Mouse (Mus musculus): ENCODE data around the gene Slc39a9. TPM values are rescaled to one million over a fixed set of nuclear protein-coding genes. Genes with fewer than 3 reads are reported as not detected.

Gene Slc39a9
- polyA plus RNA-seq, 1 experiment from 2014 or later, result 26.1 TPM

- Histone ChIP-seq H3K9me3 (no peaks in the 10 kb centered on the region), H3K4me3 (replicated peaks) (no peak overlapping the region), H3K4me1 (replicated peaks) (peaks cover 2% of the 10 kb centered on the region; the same call in 1 of the 2 replicates), H3K9ac (replicated peaks) (no peak overlapping the region), H3K27ac (no peak overlapping the region), H3K4me2 (replicated peaks) (no peak overlapping the region), H3K27me3 (peaks cover 20% of the 10 kb centered on the region), H3K36me3 (no peaks in the 10 kb centered on the region)
- WGBS, result 93% methylated on average over 5 of the region's 5 CpGs
- ATAC-seq, result no peak
Observed at GRCm38 (mm10) chr12:80698526-80699143, 55.0 kb downstream of the Slc39a9 start.

GRCm38 (mm10) chr12:80699144-80699531, 55.5 kb downstream of the Slc39a9 start:
- no peak overlapping the region for H3K4me3 ChIP-seq (replicated peaks)
- H3K4me2 ChIP-seq (replicated peaks), result no peak overlapping the region
- no peak overlapping the region for H3K9ac ChIP-seq (replicated peaks)
- H3K27ac ChIP-seq, result no peak overlapping the region
- H3K36me3 ChIP-seq, result no peaks in the 10 kb centered on the region
- H3K9me3 ChIP-seq, result no peaks in the 10 kb centered on the region
- WGBS, result 82% methylated on average over 2 of the region's 2 CpGs
- ATAC-seq, result no peak
- H3K4me1 ChIP-seq (replicated peaks), result 0 out of 2 replicates have a peak, but pooled peaks cover 2% of the 10 kb centered on the region
- H3K27me3 ChIP-seq, result peaks cover 15% of the 10 kb centered on the region

GRCm38 (mm10) chr12:80701332-80701731, 57.6 kb downstream of the Slc39a9 start:
- H3K4me2 ChIP-seq (replicated peaks), result no peak overlapping the region
- ATAC-seq, result no peak
- 82% methylated on average over 7 of the region's 7 CpGs for WGBS
- no peak overlapping the region for H3K27ac ChIP-seq
- no peaks in the 10 kb centered on the region for H3K27me3 ChIP-seq
- no peak overlapping the region for H3K9ac ChIP-seq (replicated peaks)
- H3K4me1 ChIP-seq (replicated peaks), result no peaks in the 10 kb centered on the region
- H3K9me3 ChIP-seq, result no peaks in the 10 kb centered on the region
- H3K4me3 ChIP-seq (replicated peaks), result no peak overlapping the region
- no peaks in the 10 kb centered on the region for H3K36me3 ChIP-seq

DNA sequence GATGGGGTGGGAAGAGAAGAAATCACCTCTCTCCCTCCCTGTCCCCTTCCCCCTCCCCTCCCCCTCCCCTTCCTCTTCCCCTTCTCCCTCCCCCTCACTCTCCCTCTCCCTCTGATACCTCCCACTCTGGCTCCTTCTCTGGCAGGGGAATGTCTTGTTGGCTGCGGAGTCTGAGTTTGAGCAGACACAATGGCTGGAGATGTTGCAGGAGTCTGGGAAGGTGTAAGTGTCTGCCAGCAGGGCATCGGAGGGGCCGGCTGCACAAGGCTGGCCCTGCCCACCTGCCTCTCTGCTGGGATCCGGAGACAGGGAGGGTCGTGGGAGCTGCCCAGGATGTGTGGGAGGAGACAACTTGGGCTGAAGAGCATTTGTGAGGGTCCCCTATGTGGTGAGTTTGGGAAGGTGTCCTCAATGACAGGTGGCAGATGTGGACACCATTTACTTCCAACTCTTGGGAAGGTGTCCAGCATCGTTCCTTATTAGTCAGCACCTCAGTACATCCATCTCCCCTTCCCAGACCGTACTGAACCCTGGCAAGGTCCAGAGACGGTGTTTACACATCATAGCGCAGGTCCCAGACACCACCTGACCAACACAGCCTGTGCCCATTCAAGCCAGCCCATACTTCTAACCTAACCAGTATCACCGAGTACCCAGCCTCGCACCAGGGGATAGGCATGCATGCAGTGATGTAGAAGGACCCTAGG, 62.7 kb downstream of the Slc39a9 start:
- no peaks in the 10 kb centered on the region for H3K4me1 ChIP-seq (replicated peaks)
- no peaks in the 10 kb centered on the region for H3K36me3 ChIP-seq
- H3K27me3 ChIP-seq, result no peaks in the 10 kb centered on the region
- ATAC-seq, result no peak
- H3K4me3 ChIP-seq (replicated peaks), result no peak overlapping the region
- WGBS, result 68% methylated on average over 11 of the region's 11 CpGs
- H3K9ac ChIP-seq (replicated peaks), result no peak overlapping the region
- H3K27ac ChIP-seq, result no peak overlapping the region
- no peak overlapping the region for H3K4me2 ChIP-seq (replicated peaks)
- H3K9me3 ChIP-seq, result no peaks in the 10 kb centered on the region

GRCm38 (mm10) chr12:80706915-80707604, 63.4 kb downstream of the Slc39a9 start:
- H3K27ac ChIP-seq, result no peak overlapping the region
- no peaks in the 10 kb centered on the region for H3K36me3 ChIP-seq
- no peaks in the 10 kb centered on the region for H3K4me1 ChIP-seq (replicated peaks)
- no peaks in the 10 kb centered on the region for H3K9me3 ChIP-seq
- H3K27me3 ChIP-seq, result no peaks in the 10 kb centered on the region
- 67% methylated on average over 6 of the region's 6 CpGs for WGBS
- H3K4me2 ChIP-seq (replicated peaks), result no peak overlapping the region
- ATAC-seq, result no peak
- H3K4me3 ChIP-seq (replicated peaks), result no peak overlapping the region
- no peak overlapping the region for H3K9ac ChIP-seq (replicated peaks)

DNA sequence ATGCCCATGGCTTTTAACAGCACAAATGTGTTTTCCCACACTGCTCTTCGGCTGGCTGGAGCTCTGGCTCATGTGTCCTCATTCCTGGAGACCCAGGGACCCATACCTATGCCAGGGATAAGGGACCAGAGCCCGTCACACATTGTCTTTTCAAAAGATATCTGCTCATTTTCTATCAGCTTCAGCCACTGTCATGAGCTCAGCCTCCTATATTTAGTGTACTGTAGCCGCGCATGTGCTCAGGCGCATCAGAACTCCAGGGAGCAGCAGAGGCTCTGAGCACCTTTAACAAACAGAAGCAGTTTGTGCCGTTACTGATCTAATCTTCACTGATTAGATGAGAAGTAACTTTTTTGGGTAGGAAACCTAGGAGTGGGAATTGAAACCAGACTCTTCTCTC, 72.2 kb downstream of the Slc39a9 start:
- Histone ChIP-seq H3K9me3 (no peaks in the 10 kb centered on the region), H3K4me1 (replicated peaks) (peaks cover 4% of the 10 kb centered on the region; the same call in 1 of the 2 replicates), H3K36me3 (no peaks in the 10 kb centered on the region), H3K4me2 (replicated peaks) (no peak overlapping the region), H3K9ac (replicated peaks) (no peak overlapping the region), H3K27ac (no peak overlapping the region), H3K4me3 (replicated peaks) (no peak overlapping the region), H3K27me3 (0 out of 2 replicates have a peak, but pooled peaks cover 3% of the 10 kb centered on the region)
- no peak for ATAC-seq
- 82% methylated on average over 6 of the region's 6 CpGs for WGBS

- no peak for ATAC-seq
Observed at GRCm38 (mm10) chr12:80719141-80719540, 75.5 kb downstream of the Slc39a9 start.

GRCm38 (mm10) chr12:80720507-80720906, 76.8 kb downstream of the Slc39a9 start:
- H3K4me3 ChIP-seq (replicated peaks), result no peak overlapping the region
- H3K27me3 ChIP-seq, result 0 out of 2 replicates have a peak, but pooled peaks cover 6% of the 10 kb centered on the region
- H3K9me3 ChIP-seq, result no peaks in the 10 kb centered on the region
- no peaks in the 10 kb centered on the region for H3K36me3 ChIP-seq
- H3K4me2 ChIP-seq (replicated peaks), result no peak overlapping the region
- no peak overlapping the region for H3K27ac ChIP-seq
- peaks cover 4% of the 10 kb centered on the region; the same call in 1 of the 2 replicates for H3K4me1 ChIP-seq (replicated peaks)
- H3K9ac ChIP-seq (replicated peaks), result no peak overlapping the region
- WGBS, result 37% methylated on average over 12 of the region's 12 CpGs
- no peak for ATAC-seq

More at GRCm38 (mm10) chr12:80719141-80719540, 75.5 kb downstream of the Slc39a9 start:
- 63% methylated on average over 2 of the region's 2 CpGs for WGBS
- Histone ChIP-seq H3K4me2 (replicated peaks) (no peak overlapping the region), H3K9me3 (no peaks in the 10 kb centered on the region), H3K4me1 (replicated peaks) (peaks cover 4% of the 10 kb centered on the region; the same call in 1 of the 2 replicates), H3K4me3 (replicated peaks) (no peak overlapping the region), H3K9ac (replicated peaks) (no peak overlapping the region), H3K27ac (no peak overlapping the region), H3K36me3 (no peaks in the 10 kb centered on the region), H3K27me3 (0 out of 2 replicates have a peak, but pooled peaks cover 3% of the 10 kb centered on the region)

GRCm38 (mm10) chr12:80721458-80721857, 77.8 kb downstream of the Slc39a9 start:
- Histone ChIP-seq H3K36me3 (no peaks in the 10 kb centered on the region), H3K27ac (no peak overlapping the region), H3K9ac (replicated peaks) (no peak overlapping the region), H3K27me3 (0 out of 2 replicates have a peak, but pooled peaks cover 6% of the 10 kb centered on the region), H3K4me1 (replicated peaks) (peaks cover 4% of the 10 kb centered on the region; the same call in 1 of the 2 replicates), H3K4me3 (replicated peaks) (no peak overlapping the region), H3K9me3 (no peaks in the 10 kb centered on the region), H3K4me2 (replicated peaks) (no peak overlapping the region)
- ATAC-seq, result no peak
- 87% methylated on average over 15 of the region's 15 CpGs for WGBS

DNA sequence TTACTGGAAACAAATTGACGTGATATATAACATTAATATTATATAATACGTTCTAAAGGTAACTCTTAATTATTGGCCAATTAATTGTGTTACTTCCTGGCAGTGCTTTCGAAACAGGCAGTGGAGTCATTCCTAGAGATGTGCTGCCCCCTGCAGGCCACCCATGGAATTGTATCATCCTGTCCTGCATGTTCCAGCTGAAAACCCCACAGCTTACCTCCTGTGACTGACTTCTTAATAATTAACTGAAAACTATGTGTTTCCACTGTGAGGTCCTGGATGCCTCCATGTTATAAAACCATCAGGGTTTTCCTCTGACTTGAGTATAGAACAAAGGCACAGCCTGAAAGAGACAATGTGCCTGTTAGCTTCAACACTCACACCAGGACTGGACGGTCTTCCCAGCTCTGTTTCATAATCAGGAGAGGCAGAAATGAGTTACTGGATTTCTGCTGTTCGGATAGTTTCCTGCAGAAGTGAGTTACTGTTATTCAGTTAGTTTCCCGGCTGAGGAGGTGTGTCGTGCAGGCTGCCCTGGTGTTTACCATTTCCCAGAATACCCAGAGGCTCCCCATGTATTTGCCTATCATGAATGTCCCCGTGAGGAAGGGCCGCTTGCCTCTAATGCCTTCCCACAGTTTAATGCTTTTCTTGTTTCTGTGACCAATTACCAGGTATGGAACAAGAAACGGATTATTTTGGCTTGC, 81.3 kb downstream of the Slc39a9 start:
- 30% methylated on average over 10 of the region's 10 CpGs for WGBS
- H3K27ac ChIP-seq, result no peak overlapping the region
- no peaks in the 10 kb centered on the region for H3K36me3 ChIP-seq
- H3K4me1 ChIP-seq (replicated peaks), result peaks cover 4% of the 10 kb centered on the region; the same call in 1 of the 2 replicates
- H3K4me3 ChIP-seq (replicated peaks), result no peak overlapping the region
- H3K27me3 ChIP-seq, result peaks cover 5% of the 10 kb centered on the region; the same call in 1 of the 2 replicates
- no peak overlapping the region for H3K4me2 ChIP-seq (replicated peaks)
- H3K9ac ChIP-seq (replicated peaks), result no peak overlapping the region
- H3K9me3 ChIP-seq, result no peaks in the 10 kb centered on the region
- no peak for ATAC-seq

GRCm38 (mm10) chr12:80728207-80728606, 84.5 kb downstream of the Slc39a9 start:
- H3K9ac ChIP-seq (replicated peaks), result no peak overlapping the region
- no peak overlapping the region for H3K4me3 ChIP-seq (replicated peaks)
- H3K36me3 ChIP-seq, result no peaks in the 10 kb centered on the region
- no peak overlapping the region for H3K4me2 ChIP-seq (replicated peaks)
- H3K27ac ChIP-seq, result no peak overlapping the region
- ATAC-seq, result no peak
- no peaks in the 10 kb centered on the region for H3K4me1 ChIP-seq (replicated peaks)
- H3K27me3 ChIP-seq, result peaks cover 5% of the 10 kb centered on the region; the same call in 1 of the 2 replicates
- no peaks in the 10 kb centered on the region for H3K9me3 ChIP-seq
- WGBS, result 29% methylated on average over 1 of the region's 1 CpGs

Measured in midbrain, embryonic 13.5 days (tissue).